Mouse (Mus musculus) B cell, adult (primary cell): ENCODE measurements around the gene Sptlc2. TPM values are rescaled to one million over a fixed set of nuclear protein-coding genes. Genes with fewer than 3 reads are reported as not detected.

ENCODE experiments used
- total RNA-seq: library from RNA; stranded (reverse); gene quantifications from 4 replicates; pipeline ENCODE4 v1.2.4, GENCODE M21; 2023; ENCODE audit not compliant: inconsistent age

The Sptlc2 gene
- total RNA-seq = 83.0 to 93.8 TPM (median 86.3 TPM) in 4 replicates

DNA sequence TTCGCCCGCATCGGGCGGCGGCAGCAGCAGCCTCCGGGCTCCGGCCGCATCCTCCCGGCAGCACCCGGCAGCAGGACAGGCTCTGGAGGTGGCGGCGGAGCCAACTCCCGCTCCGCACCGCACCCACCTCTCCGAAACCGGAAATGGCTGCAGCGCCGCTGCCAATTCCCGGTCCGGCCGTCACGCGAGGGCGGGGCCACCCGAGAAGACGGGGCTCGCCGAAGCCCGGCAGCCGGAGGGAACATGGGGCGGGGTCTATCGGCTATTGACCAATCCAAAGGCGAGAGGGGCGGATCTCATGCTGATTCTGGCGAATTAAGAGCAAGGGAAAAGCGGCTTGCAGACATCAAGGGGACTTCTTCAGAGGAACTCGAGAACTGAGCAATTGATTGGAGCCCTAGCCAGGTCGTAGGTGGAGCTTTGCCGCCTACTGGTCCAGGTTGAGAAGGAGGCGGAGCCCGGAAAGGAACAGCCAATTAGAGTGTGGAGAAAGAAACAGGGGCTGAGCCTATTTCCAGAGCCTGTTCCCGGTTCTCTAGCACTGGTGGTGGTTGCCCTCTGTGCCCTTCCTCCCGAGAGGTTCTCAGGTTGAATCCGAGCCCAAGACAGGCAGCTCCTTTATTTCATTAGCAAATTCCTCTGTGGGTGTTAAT lies at the start of gene Sptlc2:
TSS of gene Sptlc2 (minus strand) at position 234 of the 653 bp plus-strand sequence.

DNA sequence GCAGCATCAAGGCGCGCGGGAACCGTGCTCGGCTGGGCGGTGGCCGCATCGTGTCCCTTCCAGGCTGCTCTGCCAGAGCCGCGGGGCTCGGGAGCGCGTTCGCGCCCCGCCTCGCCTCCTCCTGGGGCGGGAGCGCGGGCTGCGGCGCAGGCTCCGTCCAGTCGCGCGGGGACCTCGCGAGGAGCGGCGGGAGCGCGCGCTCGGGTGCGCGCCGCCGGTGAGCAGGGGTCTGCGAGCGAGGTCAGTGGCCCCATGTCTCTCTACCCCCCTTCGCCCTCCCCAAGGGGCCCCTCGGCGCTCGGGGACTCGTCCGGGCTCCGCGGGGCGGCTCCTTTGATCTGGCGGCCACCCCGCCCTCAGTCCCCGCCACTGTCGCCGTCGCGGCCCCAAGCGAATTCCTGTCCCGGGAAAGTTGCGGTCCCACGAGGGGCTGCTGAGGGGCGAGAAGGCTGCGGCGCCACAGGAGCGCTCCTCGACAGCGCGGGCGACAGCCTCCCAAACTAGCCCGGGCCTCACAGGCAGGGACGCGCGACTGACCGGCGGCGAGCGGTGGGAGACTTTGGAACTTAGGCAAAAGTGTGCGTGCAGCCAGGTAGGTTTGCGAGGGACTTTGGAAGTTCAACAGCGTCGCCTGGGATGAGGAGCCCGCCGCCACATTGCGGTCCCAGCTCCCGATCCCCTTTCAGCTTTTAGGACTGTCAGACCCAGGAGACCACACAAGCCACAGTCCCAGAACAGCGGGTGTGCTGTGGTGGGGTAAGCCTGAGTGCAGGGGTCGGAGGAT lies 88.3 kb downstream of the Sptlc2 start, which contains the start of gene Ism2:
TSS of gene Ism2 (minus strand) at position 49 of the 784 bp plus-strand sequence.

GRCm38 (mm10) chr12:87266108-87266826 lies 121.9 kb downstream of the Sptlc2 start, which contains the start of the genes Vipas39 and Ahsa1:
TSS of gene Vipas39 (minus strand) at chr12:87266256.
TSS of gene Ahsa1 (plus strand) at chr12:87266479.

Other genes starting within 250 kb of the Sptlc2 start
- gene Gstz1, start 241.2 kb downstream of the Sptlc2 start, total RNA-seq = 16.4 to 16.5 TPM (median 16.4 TPM) in 4 replicates
- 4.8 to 8.3 TPM (median 6.3 TPM) in 4 replicates for gene Pomt2, start 240.4 kb downstream of the Sptlc2 start, total RNA-seq
- gene Samd15, start 188.6 kb downstream of the Sptlc2 start, total RNA-seq = 1.3 to 2.6 TPM (median 1.6 TPM) in 4 replicates
- 32.9 to 36.5 TPM (median 33.7 TPM) in 4 replicates for gene Tmed8, start 187.9 kb downstream of the Sptlc2 start, total RNA-seq
- 6.2 to 14.0 TPM (median 9.1 TPM) in 4 replicates for gene Noxred1, start 149.6 kb downstream of the Sptlc2 start, total RNA-seq
- 33.1 to 41.4 TPM (median 35.1 TPM) in 4 replicates for gene Vipas39, start 122.1 kb downstream of the Sptlc2 start, total RNA-seq
- 111 to 131 TPM (median 118 TPM) in 4 replicates for gene Ahsa1, start 121.9 kb downstream of the Sptlc2 start, total RNA-seq
- gene Ism2, start 88.7 kb downstream of the Sptlc2 start, total RNA-seq = not detected in 4 replicates
- 29.0 to 45.0 TPM (median 38.7 TPM) in 4 replicates for gene Slirp, start 55.5 kb upstream of the Sptlc2 start, total RNA-seq
- 85.2 to 90.1 TPM (median 87.2 TPM) in 4 replicates for gene Alkbh1, start 55.7 kb upstream of the Sptlc2 start, total RNA-seq
- gene Snw1, start 83.9 kb upstream of the Sptlc2 start, total RNA-seq = 87.6 to 94.7 TPM (median 89.7 TPM) in 4 replicates
- gene Gm5788, start 106.4 kb upstream of the Sptlc2 start, total RNA-seq = not detected in 4 replicates
- not detected in 4 replicates for gene Gm8300, start 126.0 kb upstream of the Sptlc2 start, total RNA-seq
- not detected in 4 replicates for gene Oog1, start 214.3 kb upstream of the Sptlc2 start, total RNA-seq
- gene Gm4027, start 230.5 kb upstream of the Sptlc2 start, total RNA-seq = not detected in 4 replicates